Mouse (Mus musculus): ENCODE results near the gene Pkig.

DNA sequence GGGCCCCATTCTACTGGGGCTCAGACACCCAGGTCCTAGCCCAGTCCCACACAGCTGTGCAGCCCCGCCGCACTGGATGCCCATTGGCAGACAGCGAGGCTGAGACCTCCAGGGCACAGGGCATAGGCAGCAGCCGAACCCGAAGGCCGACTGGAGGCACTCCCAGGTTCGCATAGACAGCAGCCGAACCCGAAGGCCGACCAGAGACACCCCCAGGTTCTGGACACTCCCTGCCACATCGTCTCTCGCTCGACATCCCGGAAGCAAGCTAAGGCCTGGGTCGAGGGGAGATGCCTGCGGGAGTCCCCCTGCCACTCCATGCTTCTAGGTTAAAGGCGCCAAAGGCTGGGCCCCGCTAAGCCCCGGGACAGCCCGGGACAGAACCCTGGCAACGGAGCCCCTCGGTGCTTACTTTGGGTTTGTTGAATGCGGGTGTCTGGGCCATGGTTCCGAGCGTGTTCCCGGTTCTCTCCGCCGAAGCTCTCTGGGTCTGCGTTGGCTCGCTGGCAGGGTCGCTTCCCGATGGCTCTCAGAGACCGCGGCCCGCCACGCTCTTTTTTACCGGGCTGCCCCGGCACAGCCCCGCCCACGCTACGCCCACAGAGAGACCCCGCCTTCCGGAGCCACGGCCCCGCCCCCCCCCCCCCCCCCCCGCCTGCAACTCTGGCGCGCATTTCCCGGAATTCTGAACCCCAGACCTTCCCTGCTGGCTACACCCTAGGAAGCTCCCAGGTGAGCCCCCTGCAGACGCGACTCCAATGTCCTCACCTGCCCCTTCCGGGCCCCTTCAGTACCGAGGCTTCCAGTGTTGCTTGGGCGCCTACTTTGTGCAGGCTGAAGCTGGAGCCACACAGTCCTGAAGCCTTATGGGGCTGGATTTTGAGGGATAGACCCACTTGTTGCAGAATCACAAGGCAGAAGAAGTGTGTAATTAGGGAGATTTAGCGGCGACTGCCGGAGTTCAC is 91.7 kb downstream of the Pkig start, which contains the start of gene Ada:
- TF ChIP-seq CTCF (IDR thresholded peaks at IDR 0.05; ENCODE audit: borderline replicate concordance, extremely low read depth, insufficient read depth, insufficient read length) (no peak), POLR2A (IDR thresholded peaks at IDR 0.05; ENCODE audit: borderline replicate concordance, extremely low read depth, insufficient read depth, insufficient read length, poor library complexity, severe bottlenecking) (peak; percentile 18; the same call in 1 of the 2 replicates)
